8 mouse cellular contexts compared by ENCODE assay signal in the genomic region with DNA sequence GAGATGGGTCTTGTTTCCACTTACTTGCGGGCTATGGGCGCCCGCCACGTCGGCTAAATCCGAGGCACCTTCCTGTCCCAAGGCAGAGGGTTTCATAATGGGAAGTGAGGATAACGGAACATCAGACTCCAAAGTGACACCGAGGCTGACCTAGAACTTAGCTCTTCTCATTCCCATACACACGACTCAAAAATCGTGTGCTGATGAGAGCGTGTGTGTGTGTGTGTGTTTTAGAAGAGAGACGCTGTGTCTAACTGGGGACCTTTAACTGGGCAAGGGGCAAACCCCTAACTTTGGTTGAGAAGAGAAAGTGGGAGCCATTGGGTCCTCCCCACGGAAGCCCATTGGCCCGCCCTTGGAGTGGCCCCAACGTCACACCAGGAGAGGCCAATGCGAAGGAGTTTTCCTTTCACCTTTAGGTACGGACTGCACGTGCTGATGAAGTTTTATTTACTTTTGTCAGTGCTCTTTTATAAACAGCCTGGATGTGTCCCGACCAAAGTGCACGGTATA. TPM values are rescaled to one million over a fixed set of nuclear protein-coding genes. Genes with fewer than 3 reads are reported as not detected.
DNase-seq lines count a peak whose midpoint lies in the region; ATAC-seq and TF ChIP-seq lines count a peak whose summit lies in the region.

No protein-coding gene starts in this region.

- peak overlapping the region; percentile 79 for H3K27ac ChIP-seq in embryonic facial prominence, embryonic 14.5 days (replicated peaks; ENCODE audit: low read depth, low read length)
- peak overlapping the region; percentile 91 for H3K27ac ChIP-seq in heart, embryonic 13.5 days (replicated peaks)
- H3K27ac ChIP-seq in kidney, embryonic 16.5 days (ENCODE audit: low read length): peak overlapping the region; percentile 94
- H3K27ac ChIP-seq in liver, postnatal 0 days (ENCODE audit: low read depth): peak overlapping the region; percentile 93
- H3K27ac ChIP-seq in neural tube, embryonic 14.5 days (ENCODE audit: low read depth, low read length): peak overlapping the region; percentile 41; the same call in 1 of the 2 replicates

- under 1% methylated on average over 20 of the region's 20 CpGs for WGBS in embryonic facial prominence, embryonic 14.5 days
- 2% methylated on average over 20 of the region's 20 CpGs for WGBS in heart, embryonic 13.5 days
- under 1% methylated on average over 20 of the region's 20 CpGs for WGBS in kidney, embryonic 16.5 days
- WGBS in liver, postnatal 0 days (ENCODE audit: insufficient replicate concordance): 1% methylated on average over 20 of the region's 20 CpGs
- WGBS in neural tube, embryonic 14.5 days: 2% methylated on average over 20 of the region's 20 CpGs

- peak overlapping the region; percentile 93 for H3K9ac ChIP-seq in embryonic facial prominence, embryonic 14.5 days (ENCODE audit: low read depth, low read length)
- peak overlapping the region; percentile 94 for H3K9ac ChIP-seq in heart, embryonic 13.5 days
- peak overlapping the region; percentile 85 for H3K9ac ChIP-seq in kidney, embryonic 16.5 days (replicated peaks; ENCODE audit: low read length)
- peak overlapping the region; percentile 79 for H3K9ac ChIP-seq in liver, postnatal 0 days (replicated peaks)
- H3K9ac ChIP-seq in neural tube, embryonic 14.5 days (replicated peaks; ENCODE audit: low read depth, low read length): peak overlapping the region; percentile 80

- peak overlapping the region; percentile 98 for H3K4me3 ChIP-seq in embryonic facial prominence, embryonic 14.5 days (ENCODE audit: low read depth, low read length)
- H3K4me3 ChIP-seq in heart, embryonic 13.5 days: peak overlapping the region; percentile 96
- H3K4me3 ChIP-seq in kidney, embryonic 16.5 days (ENCODE audit: low read length): peak overlapping the region; percentile 86
- H3K4me3 ChIP-seq in liver, postnatal 0 days (ENCODE audit: low read depth, low read length): peak overlapping the region; percentile 65
- H3K4me3 ChIP-seq in neural tube, embryonic 14.5 days (ENCODE audit: low read depth, low read length): peak overlapping the region; percentile 89

- ATAC-seq in embryonic facial prominence, embryonic 14.5 days (ENCODE audit: low read depth): peak; percentile 38
- ATAC-seq in heart, embryonic 13.5 days (ENCODE audit: extremely low read depth, insufficient number of reproducible peaks, low FRiP score, low TSS enrichment): no peak
- ATAC-seq in kidney, embryonic 16.5 days (ENCODE audit: low FRiP score, low TSS enrichment): peak; percentile 40
- peak; percentile 85 for ATAC-seq in liver, postnatal 0 days
- no peak for ATAC-seq in neural tube, embryonic 14.5 days (ENCODE audit: low read depth)

- no peaks in the 10 kb centered on the region for H3K27me3 ChIP-seq in embryonic facial prominence, embryonic 14.5 days (replicated peaks; ENCODE audit: control insufficient read depth, insufficient read depth, low read length)
- no peaks in the 10 kb centered on the region for H3K27me3 ChIP-seq in heart, embryonic 13.5 days (replicated peaks)
- no peaks in the 10 kb centered on the region for H3K27me3 ChIP-seq in kidney, embryonic 16.5 days (ENCODE audit: insufficient read depth, low read length)
- H3K27me3 ChIP-seq in liver, postnatal 0 days (ENCODE audit: insufficient read depth, low read length): no peaks in the 10 kb centered on the region
- H3K27me3 ChIP-seq in neural tube, embryonic 14.5 days (ENCODE audit: control insufficient read depth, insufficient read depth, low read length): no peaks in the 10 kb centered on the region

- peak; percentile 87 for DNase-seq in CD4-positive helper T cell, adult 2 months (ENCODE audit: low read depth, low spot score)
- peak; percentile 89 for DNase-seq in adrenal gland, postnatal 14 days
- peak; percentile 71 for DNase-seq in embryonic facial prominence, embryonic 14.5 days (ENCODE audit: low spot score)
- DNase-seq in liver, postnatal 0 days: peak; percentile 84
- peak; percentile 40 for DNase-seq in testis, postnatal 14 days (ENCODE audit: low spot score)

- H3K9me3 ChIP-seq in embryonic facial prominence, embryonic 14.5 days (ENCODE audit: control insufficient read depth, low read length): no peaks in the 10 kb centered on the region
- H3K9me3 ChIP-seq in heart, embryonic 13.5 days: no peaks in the 10 kb centered on the region
- no peaks in the 10 kb centered on the region for H3K9me3 ChIP-seq in kidney, embryonic 16.5 days (ENCODE audit: low read length)
- no peaks in the 10 kb centered on the region for H3K9me3 ChIP-seq in liver, postnatal 0 days (ENCODE audit: low read length)
- H3K9me3 ChIP-seq in neural tube, embryonic 14.5 days (ENCODE audit: control insufficient read depth, low read length): no peaks in the 10 kb centered on the region

- peak; percentile 60; the same call in 1 of the 2 replicates for TF ChIP-seq EP300 in liver, postnatal 0 days (IDR thresholded peaks at IDR 0.05; ENCODE audit: low read depth)

- TF ChIP-seq CTCF in liver, postnatal 0 days (IDR thresholded peaks at IDR 0.05; ENCODE audit: low read depth): no peak

- peak overlapping the region; percentile 74 for H3K4me2 ChIP-seq in embryonic facial prominence, embryonic 14.5 days (ENCODE audit: low read depth, low read length)
- H3K4me2 ChIP-seq in heart, embryonic 13.5 days: peak overlapping the region; percentile 83
- H3K4me2 ChIP-seq in kidney, embryonic 16.5 days (replicated peaks; ENCODE audit: low read depth, low read length): peak overlapping the region; percentile 53
- peak overlapping the region; percentile 73 for H3K4me2 ChIP-seq in liver, postnatal 0 days (ENCODE audit: low read depth, low read length)
- peak overlapping the region; percentile 88 for H3K4me2 ChIP-seq in neural tube, embryonic 14.5 days (ENCODE audit: low read depth, low read length)

- H3K36me3 ChIP-seq in embryonic facial prominence, embryonic 14.5 days (ENCODE audit: control insufficient read depth, insufficient read depth, low read length): peaks cover 12% of the 10 kb centered on the region
- H3K36me3 ChIP-seq in heart, embryonic 13.5 days: peaks cover 16% of the 10 kb centered on the region
- H3K36me3 ChIP-seq in kidney, embryonic 16.5 days (ENCODE audit: insufficient read depth, low read length): peaks cover 13% of the 10 kb centered on the region
- peaks cover 10% of the 10 kb centered on the region for H3K36me3 ChIP-seq in liver, postnatal 0 days (replicated peaks; ENCODE audit: insufficient read depth, low read length)
- H3K36me3 ChIP-seq in neural tube, embryonic 14.5 days (ENCODE audit: control insufficient read depth, insufficient read depth, low read length): peaks cover 7% of the 10 kb centered on the region; the same call in 1 of the 2 replicates

- peaks cover 7% of the 10 kb centered on the region for H3K4me1 ChIP-seq in embryonic facial prominence, embryonic 14.5 days (ENCODE audit: control insufficient read depth, insufficient read depth, low read length)
- peaks cover 25% of the 10 kb centered on the region for H3K4me1 ChIP-seq in heart, embryonic 13.5 days
- H3K4me1 ChIP-seq in kidney, embryonic 16.5 days (ENCODE audit: insufficient read depth, low read length): peaks cover 9% of the 10 kb centered on the region; the same call in 1 of the 2 replicates
- peaks cover 21% of the 10 kb centered on the region for H3K4me1 ChIP-seq in liver, postnatal 0 days (ENCODE audit: insufficient read depth)
- peaks cover 14% of the 10 kb centered on the region for H3K4me1 ChIP-seq in neural tube, embryonic 14.5 days (ENCODE audit: control insufficient read depth, insufficient read depth, low read length)

RNA-seq across cellular contexts. Expression of gene 3110001I22Rik, which starts 0.7 kb away (rescaled TPM):
- 6.3 and 8.5 TPM in 2 replicates for total RNA-seq in adrenal gland, postnatal 14 days (2021)
- polyA plus RNA-seq in embryonic facial prominence, embryonic 14.5 days (2014; fragmentation: Nextera tagmentation; extraction: Ambion mirVana): 4.9 and 5.4 TPM in 2 replicates
- polyA plus RNA-seq in heart, embryonic 13.5 days (2015; fragmentation: Nextera tagmentation; extraction: Ambion mirVana): 4.1 and 4.2 TPM in 2 replicates
- 4.9 and 5.9 TPM in 2 replicates for polyA plus RNA-seq in kidney, embryonic 16.5 days (2015; fragmentation: Nextera tagmentation; extraction: Ambion mirVana)
- 2.2 and 2.4 TPM in 2 replicates for polyA plus RNA-seq in liver, postnatal 0 days (2015; fragmentation: Nextera tagmentation; extraction: Ambion mirVana)
- 7.7 and 8.3 TPM in 2 replicates for polyA plus RNA-seq in neural tube, embryonic 14.5 days (2014; fragmentation: Nextera tagmentation; extraction: Ambion mirVana)

RNA-seq across cellular contexts. Expression of gene Bfar, which starts 0.8 kb away (rescaled TPM):
- 56.5 and 58.6 TPM in 2 replicates for total RNA-seq in adrenal gland, postnatal 14 days (2021)
- 46.5 and 51.9 TPM in 2 replicates for polyA plus RNA-seq in embryonic facial prominence, embryonic 14.5 days (2014; fragmentation: Nextera tagmentation; extraction: Ambion mirVana)
- polyA plus RNA-seq in heart, embryonic 13.5 days (2015; fragmentation: Nextera tagmentation; extraction: Ambion mirVana): 30.9 and 36.5 TPM in 2 replicates
- 53.7 and 58.0 TPM in 2 replicates for polyA plus RNA-seq in kidney, embryonic 16.5 days (2015; fragmentation: Nextera tagmentation; extraction: Ambion mirVana)
- 21.3 and 23.1 TPM in 2 replicates for polyA plus RNA-seq in liver, postnatal 0 days (2015; fragmentation: Nextera tagmentation; extraction: Ambion mirVana)
- polyA plus RNA-seq in neural tube, embryonic 14.5 days (2014; fragmentation: Nextera tagmentation; extraction: Ambion mirVana): 52.6 and 57.6 TPM in 2 replicates

RNA-seq across cellular contexts. Expression of gene Parn, which starts 4.5 kb away (rescaled TPM):
- total RNA-seq in adrenal gland, postnatal 14 days (2021): 34.1 and 34.6 TPM in 2 replicates
- 32.1 and 41.3 TPM in 2 replicates for polyA plus RNA-seq in embryonic facial prominence, embryonic 14.5 days (2014; fragmentation: Nextera tagmentation; extraction: Ambion mirVana)
- 23.1 and 26.3 TPM in 2 replicates for polyA plus RNA-seq in heart, embryonic 13.5 days (2015; fragmentation: Nextera tagmentation; extraction: Ambion mirVana)
- polyA plus RNA-seq in kidney, embryonic 16.5 days (2015; fragmentation: Nextera tagmentation; extraction: Ambion mirVana): 48.3 and 49.1 TPM in 2 replicates
- polyA plus RNA-seq in liver, postnatal 0 days (2015; fragmentation: Nextera tagmentation; extraction: Ambion mirVana): 13.6 and 13.8 TPM in 2 replicates
- 29.1 and 35.1 TPM in 2 replicates for polyA plus RNA-seq in neural tube, embryonic 14.5 days (2014; fragmentation: Nextera tagmentation; extraction: Ambion mirVana)

RNA-seq across cellular contexts. Expression of gene Pla2g10, which starts 58.3 kb away (rescaled TPM):
- total RNA-seq in adrenal gland, postnatal 14 days (2021): not detected in 2 replicates
- polyA plus RNA-seq in embryonic facial prominence, embryonic 14.5 days (2014; fragmentation: Nextera tagmentation; extraction: Ambion mirVana): 0.16 and 0.46 TPM in 2 replicates
- polyA plus RNA-seq in heart, embryonic 13.5 days (2015; fragmentation: Nextera tagmentation; extraction: Ambion mirVana): 0.16 and 0.32 TPM in 2 replicates
- polyA plus RNA-seq in kidney, embryonic 16.5 days (2015; fragmentation: Nextera tagmentation; extraction: Ambion mirVana): 0.35 TPM in 1 of 2 replicates, not detected in the other
- polyA plus RNA-seq in liver, postnatal 0 days (2015; fragmentation: Nextera tagmentation; extraction: Ambion mirVana): not detected in 2 replicates
- 0.55 and 0.71 TPM in 2 replicates for polyA plus RNA-seq in neural tube, embryonic 14.5 days (2014; fragmentation: Nextera tagmentation; extraction: Ambion mirVana)

Comparison
In these comparisons a context has a peak if more than half of its experiments do, and no peak if none do; other contexts are left out.
1. ATAC-seq: peak in embryonic facial prominence, embryonic 14.5 days (single experiment), kidney, embryonic 16.5 days (single experiment) and liver, postnatal 0 days (single experiment); none in heart, embryonic 13.5 days (single experiment) and neural tube, embryonic 14.5 days (single experiment).
2. H3K27ac ChIP-seq: peak in every context shown above with its lines; median percentile 94 in kidney, embryonic 16.5 days; 93 in liver, postnatal 0 days; 91 in heart, embryonic 13.5 days; 79 in embryonic facial prominence, embryonic 14.5 days; 41 in neural tube, embryonic 14.5 days.
3. Peak in every context shown above with its lines, with median percentiles within 50 percentile points of each other: DNase-seq, H3K4me2 ChIP-seq, H3K4me3 ChIP-seq and H3K9ac ChIP-seq.